Mouse (Mus musculus): ENCODE results near the gene Cplx2. TPM values are rescaled to one million over a fixed set of nuclear protein-coding genes. Genes with fewer than 3 reads are reported as not detected.

Gene Cplx2
- 1.5 TPM in 2 replicates for polyA plus RNA-seq (2014; fragmentation: Nextera tagmentation; extraction: Ambion mirVana)

GRCm38 (mm10) chr13:54371049-54371386 is at the start of gene Cplx2:
TSS of gene Cplx2 (plus strand) at chr13:54371349.
- Histone ChIP-seq H3K36me3 (ENCODE audit: control insufficient read depth, insufficient read depth, low read length) (no peaks in the 10 kb centered on the region), H3K9me3 (ENCODE audit: control insufficient read depth, low read length) (no peaks in the 10 kb centered on the region), H3K4me2 (peak within 1 kb of the TSS; percentile 51), H3K9ac (ENCODE audit: low read depth, low read length) (no peak within 1 kb of the TSS), H3K27me3 (replicated peaks; ENCODE audit: control insufficient read depth, insufficient read depth, low read length) (peaks cover 25% of the 10 kb centered on the region), H3K4me1 (replicated peaks; ENCODE audit: control insufficient read depth, insufficient read depth, low read length) (peaks cover 8% of the 10 kb centered on the region), H3K4me3 (ENCODE audit: low read depth, low read length) (peak within 1 kb of the TSS; percentile 13), H3K27ac (ENCODE audit: low read depth, low read length) (no peak within 1 kb of the TSS)
- ATAC-seq (replicated peaks; ENCODE audit: low FRiP score) (no peak), DNase-seq (ENCODE audit: low spot score) (no peak)
- WGBS: 5% methylated on average over 7 of the region's 7 CpGs

GRCm38 (mm10) chr13:54322396-54323306 is 48.5 kb upstream of the Cplx2 start:
- no peaks in the 10 kb centered on the region for H3K4me1 ChIP-seq (replicated peaks; ENCODE audit: control insufficient read depth, insufficient read depth, low read length)
- H3K27me3 ChIP-seq (replicated peaks; ENCODE audit: control insufficient read depth, insufficient read depth, low read length): no peaks in the 10 kb centered on the region
- ATAC-seq (replicated peaks; ENCODE audit: low FRiP score) (no peak), DNase-seq (ENCODE audit: low spot score) (no peak)
- no peak overlapping the region for H3K4me2 ChIP-seq
- no peaks in the 10 kb centered on the region for H3K36me3 ChIP-seq (ENCODE audit: control insufficient read depth, insufficient read depth, low read length)
- H3K9ac ChIP-seq (ENCODE audit: low read depth, low read length): no peak overlapping the region
- no peaks in the 10 kb centered on the region for H3K9me3 ChIP-seq (ENCODE audit: control insufficient read depth, low read length)
- no peak overlapping the region for H3K27ac ChIP-seq (ENCODE audit: low read depth, low read length)
- WGBS: 36% methylated on average over 19 of the region's 19 CpGs
- H3K4me3 ChIP-seq (ENCODE audit: low read depth, low read length): no peak overlapping the region

GRCm38 (mm10) chr13:54323307-54324165 is 47.6 kb upstream of the Cplx2 start:
- Histone ChIP-seq H3K9me3 (ENCODE audit: control insufficient read depth, low read length) (no peaks in the 10 kb centered on the region), H3K4me1 (replicated peaks; ENCODE audit: control insufficient read depth, insufficient read depth, low read length) (0 out of 2 replicates have a peak, but pooled peaks cover 3% of the 10 kb centered on the region), H3K27ac (ENCODE audit: low read depth, low read length) (no peak overlapping the region), H3K9ac (ENCODE audit: low read depth, low read length) (no peak overlapping the region), H3K4me3 (ENCODE audit: low read depth, low read length) (no peak overlapping the region), H3K27me3 (replicated peaks; ENCODE audit: control insufficient read depth, insufficient read depth, low read length) (no peaks in the 10 kb centered on the region), H3K36me3 (ENCODE audit: control insufficient read depth, insufficient read depth, low read length) (no peaks in the 10 kb centered on the region), H3K4me2 (no peak overlapping the region)
- DNase-seq (ENCODE audit: low spot score): no peak
- 51% methylated on average over 13 of the region's 13 CpGs for WGBS
- ATAC-seq (replicated peaks; ENCODE audit: low FRiP score): no peak; the same call in 1 of the 2 replicates

- Histone ChIP-seq H3K4me2 (no peak overlapping the region), H3K36me3 (ENCODE audit: control insufficient read depth, insufficient read depth, low read length) (no peaks in the 10 kb centered on the region), H3K9ac (ENCODE audit: low read depth, low read length) (no peak overlapping the region), H3K27me3 (replicated peaks; ENCODE audit: control insufficient read depth, insufficient read depth, low read length) (no peaks in the 10 kb centered on the region), H3K4me1 (replicated peaks; ENCODE audit: control insufficient read depth, insufficient read depth, low read length) (peaks cover 3% of the 10 kb centered on the region; the same call in 1 of the 2 replicates), H3K27ac (ENCODE audit: low read depth, low read length) (no peak overlapping the region), H3K9me3 (ENCODE audit: control insufficient read depth, low read length) (no peaks in the 10 kb centered on the region), H3K4me3 (ENCODE audit: low read depth, low read length) (no peak overlapping the region)
- WGBS: 80% methylated on average over 2 of the region's 2 CpGs
- ATAC-seq (replicated peaks; ENCODE audit: low FRiP score) (no peak), DNase-seq (ENCODE audit: low spot score) (no peak)
These were observed 47.0 kb upstream of the Cplx2 start for GRCm38 (mm10) chr13:54324178-54324577.

GRCm38 (mm10) chr13:54325814-54326213 is 45.3 kb upstream of the Cplx2 start:
- H3K9ac ChIP-seq (ENCODE audit: low read depth, low read length): no peak overlapping the region
- no peaks in the 10 kb centered on the region for H3K36me3 ChIP-seq (ENCODE audit: control insufficient read depth, insufficient read depth, low read length)
- ATAC-seq (replicated peaks; ENCODE audit: low FRiP score) (no peak), DNase-seq (ENCODE audit: low spot score) (no peak)
- no peak overlapping the region for H3K4me3 ChIP-seq (ENCODE audit: low read depth, low read length)
- WGBS: 70% methylated on average over 7 of the region's 7 CpGs
- H3K27me3 ChIP-seq (replicated peaks; ENCODE audit: control insufficient read depth, insufficient read depth, low read length): no peaks in the 10 kb centered on the region
- no peak overlapping the region for H3K4me2 ChIP-seq
- no peak overlapping the region for H3K27ac ChIP-seq (ENCODE audit: low read depth, low read length)
- H3K4me1 ChIP-seq (replicated peaks; ENCODE audit: control insufficient read depth, insufficient read depth, low read length): peaks cover 3% of the 10 kb centered on the region; the same call in 1 of the 2 replicates
- H3K9me3 ChIP-seq (ENCODE audit: control insufficient read depth, low read length): no peaks in the 10 kb centered on the region

GRCm38 (mm10) chr13:54326686-54327447 is 44.3 kb upstream of the Cplx2 start:
- Histone ChIP-seq H3K4me2 (no peak overlapping the region), H3K4me1 (replicated peaks; ENCODE audit: control insufficient read depth, insufficient read depth, low read length) (peaks cover 6% of the 10 kb centered on the region; the same call in 1 of the 2 replicates), H3K4me3 (ENCODE audit: low read depth, low read length) (no peak overlapping the region), H3K9ac (ENCODE audit: low read depth, low read length) (no peak overlapping the region), H3K27ac (ENCODE audit: low read depth, low read length) (no peak overlapping the region), H3K36me3 (ENCODE audit: control insufficient read depth, insufficient read depth, low read length) (no peaks in the 10 kb centered on the region), H3K27me3 (replicated peaks; ENCODE audit: control insufficient read depth, insufficient read depth, low read length) (no peaks in the 10 kb centered on the region), H3K9me3 (ENCODE audit: control insufficient read depth, low read length) (no peaks in the 10 kb centered on the region)
- ATAC-seq (replicated peaks; ENCODE audit: low FRiP score): no peak
- no peak for DNase-seq (ENCODE audit: low spot score)
- 65% methylated on average over 6 of the region's 6 CpGs for WGBS

- no peak overlapping the region for H3K4me3 ChIP-seq (ENCODE audit: low read depth, low read length)
- H3K9ac ChIP-seq (ENCODE audit: low read depth, low read length): no peak overlapping the region
- H3K36me3 ChIP-seq (ENCODE audit: control insufficient read depth, insufficient read depth, low read length): no peaks in the 10 kb centered on the region
- no peak overlapping the region for H3K4me2 ChIP-seq
- H3K4me1 ChIP-seq (replicated peaks; ENCODE audit: control insufficient read depth, insufficient read depth, low read length): peaks cover 6% of the 10 kb centered on the region; the same call in 1 of the 2 replicates
- WGBS: 81% methylated on average over 1 of the region's 1 CpGs
- ATAC-seq (replicated peaks; ENCODE audit: low FRiP score) (no peak), DNase-seq (ENCODE audit: low spot score) (no peak)
- no peaks in the 10 kb centered on the region for H3K27me3 ChIP-seq (replicated peaks; ENCODE audit: control insufficient read depth, insufficient read depth, low read length)
- H3K9me3 ChIP-seq (ENCODE audit: control insufficient read depth, low read length): no peaks in the 10 kb centered on the region
- no peak overlapping the region for H3K27ac ChIP-seq (ENCODE audit: low read depth, low read length)
These were observed 43.1 kb upstream of the Cplx2 start for GRCm38 (mm10) chr13:54328029-54328428.

GRCm38 (mm10) chr13:54328954-54329490 is 42.1 kb upstream of the Cplx2 start:
- Histone ChIP-seq H3K4me1 (replicated peaks; ENCODE audit: control insufficient read depth, insufficient read depth, low read length) (peaks cover 6% of the 10 kb centered on the region; the same call in 1 of the 2 replicates), H3K36me3 (ENCODE audit: control insufficient read depth, insufficient read depth, low read length) (no peaks in the 10 kb centered on the region), H3K27ac (ENCODE audit: low read depth, low read length) (no peak overlapping the region), H3K27me3 (replicated peaks; ENCODE audit: control insufficient read depth, insufficient read depth, low read length) (no peaks in the 10 kb centered on the region), H3K9ac (ENCODE audit: low read depth, low read length) (no peak overlapping the region), H3K9me3 (ENCODE audit: control insufficient read depth, low read length) (no peaks in the 10 kb centered on the region), H3K4me2 (no peak overlapping the region), H3K4me3 (ENCODE audit: low read depth, low read length) (no peak overlapping the region)
- ATAC-seq (replicated peaks; ENCODE audit: low FRiP score) (no peak), DNase-seq (ENCODE audit: low spot score) (no peak)
- 56% methylated on average over 8 of the region's 8 CpGs for WGBS

All from liver, embryonic 11.5 days (tissue).